Mouse (Mus musculus) kidney, embryonic 14.5 days (tissue): Measurements from ENCODE around the gene Slc43a1. TPM values are rescaled to one million over a fixed set of nuclear protein-coding genes. Genes with fewer than 3 reads are reported as not detected.
"Not testable (repeated sequence)": the region's sequence is repeated elsewhere in the genome, so short reads cannot be mapped to it uniquely, and the experiment has no call there.

ENCODE experiments used
- ATAC-seq: fragments of 200-750 bp; cut with Nextera tagmentation; 2 replicates; pipeline ENCODE4 v1.8.0; 2017; ENCODE audit warnings: moderate number of reproducible peaks, mild to moderate bottlenecking, moderate TSS enrichment, moderate library complexity; ENCODE audit not compliant: low FRiP score, low TSS enrichment
- H3K27ac ChIP-seq: fragments of 300-500 bp; sonication (generic); 2 replicates; pipeline ENCODE4 v1.5.1; 2014; ENCODE audit warnings: low read depth, mild to moderate bottlenecking, low read length, moderate library complexity, mixed read lengths
- H3K27me3 ChIP-seq: fragments of 300-500 bp; sonication (generic); 2 replicates; pipeline ENCODE4 v1.6.1; 2014; ENCODE audit warnings: mild to moderate bottlenecking, low read length; ENCODE audit not compliant: control insufficient read depth, insufficient read depth
- H3K36me3 ChIP-seq: fragments of 300-500 bp; sonication (generic); 2 replicates; pipeline ENCODE4 v1.6.1; 2014; ENCODE audit warnings: low read length, mixed read lengths; ENCODE audit not compliant: control insufficient read depth, insufficient read depth
- H3K4me1 ChIP-seq: fragments of 300-500 bp; sonication (generic); 2 replicates; pipeline ENCODE4 v1.6.1; 2014; ENCODE audit warnings: low read length, mixed read lengths; ENCODE audit not compliant: control insufficient read depth, insufficient read depth
- H3K4me2 ChIP-seq: fragments of 300-500 bp; sonication (generic); replicated peaks from 2 replicates; pipeline ENCODE4 v1.6.1; 2014; ENCODE audit warnings: low read depth, mild to moderate bottlenecking, low read length
- H3K4me3 ChIP-seq: fragments of 300-500 bp; sonication (generic); 2 replicates; pipeline ENCODE4 v1.5.1; 2014; ENCODE audit warnings: mild to moderate bottlenecking, low read length
- H3K9ac ChIP-seq: fragments of 300-500 bp; sonication (generic); 2 replicates; pipeline ENCODE4 v1.6.1; 2014; ENCODE audit warnings: low read depth, mild to moderate bottlenecking, low read length, moderate library complexity
- H3K9me3 ChIP-seq: fragments of 300-500 bp; sonication (generic); 2 replicates; pipeline ENCODE4 v1.6.1; 2016; ENCODE audit warnings: low read length; ENCODE audit not compliant: control insufficient read depth
- WGBS: fragments of 180-500 bp; shearing (Covaris S2); extraction: QIAGEN DNeasy Blood & Tissue Kit; methylation state at CpG from one replicate; pipeline ENCODE4 v1.1.7; 2014; 5-methylcytosine and 5-hydroxymethylcytosine counted together
- polyA plus RNA-seq: library from polyadenylated mRNA; unstranded; fragments of >200 nt; fragmentation: Nextera tagmentation; extraction: Ambion mirVana; gene quantifications from 2 replicates; pipeline ENCODE4 v1.2.1, GENCODE M21; 2014

Slc43a1 gene
- polyA plus RNA-seq, 1 experiment from 2014 or later: 19.4 TPM

DNA sequence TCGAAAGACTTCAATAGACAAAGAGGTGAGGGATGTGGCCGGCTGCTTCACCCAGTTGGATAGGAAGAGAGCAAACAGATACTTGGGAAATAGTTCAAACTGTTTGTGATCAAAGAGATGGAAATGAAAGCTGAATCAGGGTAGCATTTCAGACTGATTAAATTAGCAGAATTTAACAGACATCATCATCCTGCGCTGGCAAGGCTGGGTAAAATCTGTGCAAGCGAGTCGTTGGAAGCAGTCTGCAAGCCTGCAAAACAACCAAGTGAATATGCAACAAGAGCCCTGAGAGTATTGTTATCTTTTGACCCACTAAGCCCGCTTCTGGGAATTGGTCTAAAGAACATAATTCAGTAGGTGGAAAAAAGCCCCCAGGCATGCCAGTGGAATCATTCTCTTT, 54.7 kb downstream of the Slc43a1 start:
- H3K9me3 ChIP-seq: no peaks in the 10 kb centered on the region
- peaks cover 9% of the 10 kb centered on the region for H3K27me3 ChIP-seq
- no peak for ATAC-seq
- WGBS: 57% methylated on average over 6 of the region's 6 CpGs
- H3K27ac ChIP-seq: no peak overlapping the region
- H3K4me3 ChIP-seq: no peak overlapping the region
- no peak overlapping the region for H3K9ac ChIP-seq
- H3K4me1 ChIP-seq: no peaks in the 10 kb centered on the region; the same call in 1 of the 2 replicates
- H3K4me2 ChIP-seq: no peak overlapping the region
- H3K36me3 ChIP-seq: no peaks in the 10 kb centered on the region

DNA sequence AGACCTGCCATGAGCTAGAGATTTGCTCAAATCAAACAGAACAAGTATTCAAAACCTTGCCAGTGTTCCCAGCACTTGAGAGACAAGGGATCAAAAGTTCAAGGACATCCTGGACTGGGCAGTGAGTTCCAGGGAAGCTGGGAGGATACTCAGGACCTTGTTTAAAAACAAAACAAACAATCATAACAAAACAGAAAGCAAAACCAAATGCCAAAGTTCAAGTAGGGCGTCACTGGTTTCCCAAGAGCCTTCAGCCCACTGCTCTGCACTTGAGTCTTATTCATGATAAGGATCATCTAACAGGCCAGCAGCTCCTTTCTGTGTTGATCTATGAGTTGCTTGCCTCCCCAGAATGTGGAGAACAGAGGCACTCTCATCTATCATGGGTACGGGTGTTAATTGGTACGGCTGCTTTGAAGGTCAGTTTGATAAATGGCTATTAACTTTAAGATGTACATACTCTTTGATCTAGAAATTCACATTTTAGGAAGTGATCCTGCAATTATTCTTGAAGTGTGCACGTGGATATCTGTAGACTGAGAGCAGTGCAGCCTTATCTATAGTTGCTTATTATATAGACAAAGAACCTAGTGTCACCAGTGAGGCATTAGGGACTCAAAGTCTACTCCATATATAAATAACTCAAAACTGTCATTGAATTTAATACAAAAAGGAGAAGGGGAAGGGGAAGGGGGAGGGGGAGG, 57.0 kb downstream of the Slc43a1 start:
- Histone ChIP-seq H3K4me2 (no peak overlapping the region), H3K4me1 (no peaks in the 10 kb centered on the region), H3K4me3 (no peak overlapping the region), H3K9ac (no peak overlapping the region), H3K36me3 (no peaks in the 10 kb centered on the region), H3K9me3 (no peaks in the 10 kb centered on the region), H3K27ac (no peak overlapping the region), H3K27me3 (no peaks in the 10 kb centered on the region; the same call in 1 of the 2 replicates)
- 37% methylated on average over 4 of the region's 4 CpGs for whole genome bisulfite sequencing
- ATAC-seq: no peak

DNA sequence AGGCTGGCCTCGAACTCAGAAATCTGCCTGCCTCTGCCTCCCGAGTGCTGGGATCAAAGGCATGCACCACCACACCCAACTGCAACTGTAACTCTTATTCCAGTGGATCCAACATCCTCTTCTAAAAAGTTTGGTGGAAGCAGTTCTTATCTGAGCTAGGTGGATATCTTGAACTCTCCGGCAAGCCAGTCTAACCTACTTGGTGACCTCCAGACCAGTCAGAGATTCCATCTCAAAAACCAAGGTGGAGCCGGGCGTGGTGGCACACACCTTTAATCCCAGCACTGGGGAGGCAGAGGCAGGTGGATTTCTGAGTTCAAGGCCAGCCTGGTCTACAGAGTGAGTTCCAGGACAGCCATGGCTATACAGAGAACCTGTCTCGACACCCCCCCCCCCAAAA, 58.0 kb downstream of the Slc43a1 start:
- ATAC-seq, H3K36me3 ChIP-seq, H3K27ac ChIP-seq, H3K4me1 ChIP-seq, H3K27me3 ChIP-seq, H3K4me2 ChIP-seq, H3K9ac ChIP-seq, H3K4me3 ChIP-seq, H3K9me3 ChIP-seq: not testable (repeated sequence)
- 94% methylated on average over 6 of the region's 6 CpGs for WGBS

DNA sequence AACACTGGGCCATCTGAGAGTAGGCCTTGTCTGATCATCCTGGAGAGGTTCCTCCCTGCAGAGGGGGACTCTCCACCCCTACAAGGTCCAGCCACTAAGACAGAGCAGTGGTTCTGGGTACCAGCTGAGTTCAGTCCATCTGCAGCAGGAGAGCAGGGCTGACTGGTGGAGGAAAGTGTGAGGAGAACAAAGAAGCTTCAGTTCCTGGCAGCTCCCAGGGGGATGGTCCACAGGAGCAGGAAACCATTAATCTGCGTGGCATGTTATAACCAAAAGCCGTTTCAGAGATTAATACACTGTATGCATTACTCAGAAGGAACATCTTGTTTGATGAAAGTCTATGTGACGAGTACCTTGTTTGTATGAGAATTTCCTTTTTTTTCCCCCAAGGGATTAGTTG, 74.1 kb downstream of the Slc43a1 start:
- Histone ChIP-seq H3K9ac (no peak overlapping the region), H3K4me3 (no peak overlapping the region), H3K36me3 (no peaks in the 10 kb centered on the region), H3K27ac (no peak overlapping the region), H3K9me3 (no peaks in the 10 kb centered on the region), H3K4me2 (no peak overlapping the region), H3K4me1 (0 out of 2 replicates have a peak, but pooled peaks cover 2% of the 10 kb centered on the region), H3K27me3 (no peaks in the 10 kb centered on the region)
- ATAC-seq: no peak
- 40% methylated on average over 3 of the region's 3 CpGs for WGBS

Other genes with a start within 250 kb of the Slc43a1 start
- gene Ctnnd1, start 188.1 kb upstream of the Slc43a1 start, polyA plus RNA-seq: 29.1 and 53.6 TPM in 2 replicates
- gene Btbd18, start 179.8 kb upstream of the Slc43a1 start, polyA plus RNA-seq: 0.24 and 0.31 TPM in 2 replicates
- gene Selenoh, start 168.1 kb upstream of the Slc43a1 start, polyA plus RNA-seq: 404 and 541 TPM in 2 replicates
- gene Gm28635, start 160.8 kb upstream of the Slc43a1 start, polyA plus RNA-seq: not detected in 2 replicates
- gene Med19, start 160.4 kb upstream of the Slc43a1 start, polyA plus RNA-seq: 48.5 and 50.5 TPM in 2 replicates
- gene Tmx2, start 159.7 kb upstream of the Slc43a1 start, polyA plus RNA-seq: 145 and 163 TPM in 2 replicates
- 41.0 and 48.8 TPM in 2 replicates for gene Zdhhc5, start 123.7 kb upstream of the Slc43a1 start, polyA plus RNA-seq
- 33.2 and 34.5 TPM in 2 replicates for gene Clp1, start 111.5 kb upstream of the Slc43a1 start, polyA plus RNA-seq
- gene Ypel4, start 104.8 kb upstream of the Slc43a1 start, polyA plus RNA-seq: 10.0 and 10.4 TPM in 2 replicates
- gene Gm19426, start 95.2 kb upstream of the Slc43a1 start, polyA plus RNA-seq: 5.6 and 14.9 TPM in 2 replicates
- gene Serping1, start 63.4 kb upstream of the Slc43a1 start, polyA plus RNA-seq: 81.7 and 85.8 TPM in 2 replicates
- gene Ube2l6, start 40.0 kb upstream of the Slc43a1 start, polyA plus RNA-seq: 25.3 and 29.0 TPM in 2 replicates
- 0.16 and 0.24 TPM in 2 replicates for gene Smtnl1, start 16.2 kb upstream of the Slc43a1 start, polyA plus RNA-seq
- gene Timm10, start 11.9 kb upstream of the Slc43a1 start, polyA plus RNA-seq: 65.3 and 79.4 TPM in 2 replicates
- gene Rtn4rl2, start 47.9 kb downstream of the Slc43a1 start, polyA plus RNA-seq: 1.6 and 2.1 TPM in 2 replicates
- gene Slc43a3, start 97.7 kb downstream of the Slc43a1 start, polyA plus RNA-seq: 41.1 and 53.7 TPM in 2 replicates
- not detected in 2 replicates for gene Prg2, start 141.6 kb downstream of the Slc43a1 start, polyA plus RNA-seq
- not detected in 2 replicates for gene Prg3, start 149.4 kb downstream of the Slc43a1 start, polyA plus RNA-seq
- gene Ssrp1, start 198.4 kb downstream of the Slc43a1 start, polyA plus RNA-seq: 260 and 334 TPM in 2 replicates
- gene P2rx3, start 198.6 kb downstream of the Slc43a1 start, polyA plus RNA-seq: 0.53 and 0.86 TPM in 2 replicates
- 8.1 and 10.1 TPM in 2 replicates for gene Tnks1bp1, start 209.2 kb downstream of the Slc43a1 start, polyA plus RNA-seq